Mouse (Mus musculus): ENCODE measurements around the gene Bcl7b. TPM values are rescaled to one million over a fixed set of nuclear protein-coding genes. Genes with fewer than 3 reads are reported as not detected.
A peak's percentile ranks its signal among the peaks of the same experiment; 100 is the strongest.

Gene Bcl7b
- 53.3 and 56.2 TPM in 2 replicates for polyA plus RNA-seq (2015; fragmentation: Nextera tagmentation; extraction: Ambion mirVana)

- WGBS: 2% methylated on average over 88 of the region's 95 CpGs
Measured at GRCm38 (mm10) chr5:135168063-135169062, at the start of gene Bcl7b. Bcl7b (plus strand) TSS chr5:135168283.

GRCm38 (mm10) chr5:135118589-135119081, 49.4 kb upstream of the Bcl7b start:
- Histone ChIP-seq H3K4me1 (replicated peaks; ENCODE audit: control insufficient read depth, insufficient read depth, low read length) (peaks cover 4% of the 10 kb centered on the region; the same call in 1 of the 2 replicates), H3K27ac (ENCODE audit: low read length) (0 out of 2 replicates have a peak overlapping the region, but pooled peaks have one; percentile 12), H3K9ac (ENCODE audit: low read length) (no peak overlapping the region), H3K4me3 (ENCODE audit: low read length) (no peak overlapping the region), H3K4me2 (ENCODE audit: low read depth, low read length) (no peak overlapping the region), H3K36me3 (ENCODE audit: control insufficient read depth, insufficient read depth, low read length) (no peaks in the 10 kb centered on the region), H3K27me3 (ENCODE audit: control insufficient read depth, insufficient read depth, low read depth, low read length) (peaks cover 3% of the 10 kb centered on the region; the same call in 1 of the 2 replicates), H3K9me3 (ENCODE audit: control insufficient read depth, low read length) (no peaks in the 10 kb centered on the region)
- peak; percentile 82 for ATAC-seq (ENCODE audit: low read depth)
- WGBS: 5% methylated on average over 6 of the region's 6 CpGs

More at GRCm38 (mm10) chr5:135168063-135169062, at the start of gene Bcl7b:
- peak within 1 kb of the TSS; percentile 91 for H3K9ac ChIP-seq (ENCODE audit: low read length)
- H3K4me2 ChIP-seq (ENCODE audit: low read depth, low read length): peak within 1 kb of the TSS; percentile 80
- no peaks in the 10 kb centered on the region for H3K27me3 ChIP-seq (ENCODE audit: control insufficient read depth, insufficient read depth, low read depth, low read length)
- no peaks in the 10 kb centered on the region for H3K9me3 ChIP-seq (ENCODE audit: control insufficient read depth, low read length)
- H3K4me3 ChIP-seq (ENCODE audit: low read length): peak within 1 kb of the TSS; percentile 78
- H3K27ac ChIP-seq (ENCODE audit: low read length): peak within 1 kb of the TSS; percentile 98
- peaks cover 10% of the 10 kb centered on the region for H3K4me1 ChIP-seq (replicated peaks; ENCODE audit: control insufficient read depth, insufficient read depth, low read length)
- peak; percentile 98 for ATAC-seq (ENCODE audit: low read depth)
- peaks cover 13% of the 10 kb centered on the region for H3K36me3 ChIP-seq (ENCODE audit: control insufficient read depth, insufficient read depth, low read length)

GRCm38 (mm10) chr5:135120753-135121152, 47.3 kb upstream of the Bcl7b start:
- ATAC-seq (ENCODE audit: low read depth): no peak
- H3K4me3 ChIP-seq (ENCODE audit: low read length): no peak overlapping the region
- no peaks in the 10 kb centered on the region for H3K36me3 ChIP-seq (ENCODE audit: control insufficient read depth, insufficient read depth, low read length)
- H3K4me2 ChIP-seq (ENCODE audit: low read depth, low read length): no peak overlapping the region
- no peaks in the 10 kb centered on the region for H3K9me3 ChIP-seq (ENCODE audit: control insufficient read depth, low read length)
- H3K27me3 ChIP-seq (ENCODE audit: control insufficient read depth, insufficient read depth, low read depth, low read length): peaks cover 3% of the 10 kb centered on the region; the same call in 1 of the 2 replicates
- H3K4me1 ChIP-seq (replicated peaks; ENCODE audit: control insufficient read depth, insufficient read depth, low read length): peaks cover 4% of the 10 kb centered on the region; the same call in 1 of the 2 replicates
- 58% methylated on average over 4 of the region's 4 CpGs for WGBS
- no peak overlapping the region for H3K9ac ChIP-seq (ENCODE audit: low read length)
- H3K27ac ChIP-seq (ENCODE audit: low read length): no peak overlapping the region

- Histone ChIP-seq H3K9me3 (ENCODE audit: control insufficient read depth, low read length) (no peaks in the 10 kb centered on the region), H3K27me3 (ENCODE audit: control insufficient read depth, insufficient read depth, low read depth, low read length) (peaks cover 3% of the 10 kb centered on the region; the same call in 1 of the 2 replicates), H3K4me3 (ENCODE audit: low read length) (no peak overlapping the region), H3K27ac (ENCODE audit: low read length) (no peak overlapping the region), H3K4me1 (replicated peaks; ENCODE audit: control insufficient read depth, insufficient read depth, low read length) (no peaks in the 10 kb centered on the region), H3K36me3 (ENCODE audit: control insufficient read depth, insufficient read depth, low read length) (no peaks in the 10 kb centered on the region), H3K9ac (ENCODE audit: low read length) (no peak overlapping the region), H3K4me2 (ENCODE audit: low read depth, low read length) (no peak overlapping the region)
- 59% methylated on average over 6 of the region's 6 CpGs for WGBS
- ATAC-seq (ENCODE audit: low read depth): no peak
Measured at GRCm38 (mm10) chr5:135126121-135126520, 42.0 kb upstream of the Bcl7b start.

GRCm38 (mm10) chr5:135127669-135128068, 40.4 kb upstream of the Bcl7b start:
- ATAC-seq (ENCODE audit: low read depth): no peak
- H3K4me2 ChIP-seq (ENCODE audit: low read depth, low read length): no peak overlapping the region
- 76% methylated on average over 6 of the region's 6 CpGs for whole genome bisulfite sequencing
- H3K27me3 ChIP-seq (ENCODE audit: control insufficient read depth, insufficient read depth, low read depth, low read length): peaks cover 3% of the 10 kb centered on the region; the same call in 1 of the 2 replicates
- no peaks in the 10 kb centered on the region for H3K4me1 ChIP-seq (replicated peaks; ENCODE audit: control insufficient read depth, insufficient read depth, low read length)
- no peak overlapping the region for H3K9ac ChIP-seq (ENCODE audit: low read length)
- no peaks in the 10 kb centered on the region for H3K9me3 ChIP-seq (ENCODE audit: control insufficient read depth, low read length)
- no peaks in the 10 kb centered on the region for H3K36me3 ChIP-seq (ENCODE audit: control insufficient read depth, insufficient read depth, low read length)
- no peak overlapping the region for H3K27ac ChIP-seq (ENCODE audit: low read length)
- no peak overlapping the region for H3K4me3 ChIP-seq (ENCODE audit: low read length)

- Histone ChIP-seq H3K36me3 (ENCODE audit: control insufficient read depth, insufficient read depth, low read length) (no peaks in the 10 kb centered on the region), H3K4me1 (replicated peaks; ENCODE audit: control insufficient read depth, insufficient read depth, low read length) (no peaks in the 10 kb centered on the region), H3K4me2 (ENCODE audit: low read depth, low read length) (no peak overlapping the region), H3K27ac (ENCODE audit: low read length) (no peak overlapping the region), H3K27me3 (ENCODE audit: control insufficient read depth, insufficient read depth, low read depth, low read length) (peaks cover 13% of the 10 kb centered on the region), H3K9me3 (ENCODE audit: control insufficient read depth, low read length) (no peaks in the 10 kb centered on the region), H3K9ac (ENCODE audit: low read length) (no peak overlapping the region), H3K4me3 (ENCODE audit: low read length) (no peak overlapping the region)
- WGBS: 78% methylated on average over 4 of the region's 4 CpGs
- no peak for ATAC-seq (ENCODE audit: low read depth)
Measured at GRCm38 (mm10) chr5:135129747-135130146, 38.3 kb upstream of the Bcl7b start.

- Histone ChIP-seq H3K4me2 (ENCODE audit: low read depth, low read length) (peak overlapping the region; percentile 44), H3K27ac (ENCODE audit: low read length) (no peak overlapping the region), H3K36me3 (ENCODE audit: control insufficient read depth, insufficient read depth, low read length) (no peaks in the 10 kb centered on the region), H3K4me1 (replicated peaks; ENCODE audit: control insufficient read depth, insufficient read depth, low read length) (no peaks in the 10 kb centered on the region), H3K27me3 (ENCODE audit: control insufficient read depth, insufficient read depth, low read depth, low read length) (peaks cover 13% of the 10 kb centered on the region), H3K9ac (ENCODE audit: low read length) (no peak overlapping the region), H3K4me3 (ENCODE audit: low read length) (peak overlapping the region; percentile 19), H3K9me3 (ENCODE audit: control insufficient read depth, low read length) (no peaks in the 10 kb centered on the region)
- 4% methylated on average over 26 of the region's 26 CpGs for WGBS
- peak; percentile 85 for ATAC-seq (ENCODE audit: low read depth)
Measured at GRCm38 (mm10) chr5:135133736-135134405, 34.2 kb upstream of the Bcl7b start.

- peak overlapping the region; percentile 19 for H3K4me3 ChIP-seq (ENCODE audit: low read length)
- no peaks in the 10 kb centered on the region for H3K9me3 ChIP-seq (ENCODE audit: control insufficient read depth, low read length)
- ATAC-seq (ENCODE audit: low read depth): peak; percentile 34; the same call in 1 of the 2 replicates
- H3K4me1 ChIP-seq (replicated peaks; ENCODE audit: control insufficient read depth, insufficient read depth, low read length): no peaks in the 10 kb centered on the region
- H3K9ac ChIP-seq (ENCODE audit: low read length): no peak overlapping the region
- H3K4me2 ChIP-seq (ENCODE audit: low read depth, low read length): peak overlapping the region; percentile 44
- H3K36me3 ChIP-seq (ENCODE audit: control insufficient read depth, insufficient read depth, low read length): no peaks in the 10 kb centered on the region
- WGBS: 4% methylated on average over 8 of the region's 8 CpGs
- H3K27ac ChIP-seq (ENCODE audit: low read length): no peak overlapping the region
- peaks cover 13% of the 10 kb centered on the region for H3K27me3 ChIP-seq (ENCODE audit: control insufficient read depth, insufficient read depth, low read depth, low read length)
Measured at GRCm38 (mm10) chr5:135134534-135134933, 33.5 kb upstream of the Bcl7b start.

GRCm38 (mm10) chr5:135139881-135140280, 28.2 kb upstream of the Bcl7b start:
- Histone ChIP-seq H3K27me3 (ENCODE audit: control insufficient read depth, insufficient read depth, low read depth, low read length) (no peaks in the 10 kb centered on the region), H3K9me3 (ENCODE audit: control insufficient read depth, low read length) (no peaks in the 10 kb centered on the region), H3K4me3 (ENCODE audit: low read length) (no peak overlapping the region), H3K4me1 (replicated peaks; ENCODE audit: control insufficient read depth, insufficient read depth, low read length) (no peaks in the 10 kb centered on the region), H3K36me3 (ENCODE audit: control insufficient read depth, insufficient read depth, low read length) (no peaks in the 10 kb centered on the region), H3K4me2 (ENCODE audit: low read depth, low read length) (no peak overlapping the region), H3K9ac (ENCODE audit: low read length) (no peak overlapping the region), H3K27ac (ENCODE audit: low read length) (no peak overlapping the region)
- WGBS: 72% methylated on average over 2 of the region's 2 CpGs
- ATAC-seq (ENCODE audit: low read depth): no peak

Measured in lung, embryonic 16.5 days (tissue).